Mouse (Mus musculus) C2C12 (cell line): Measurements from ENCODE around the gene Ms4a6c.

ENCODE experiments used
- CEBPB ChIP-seq: IDR thresholded peaks from one replicate; pipeline ENCODE4 v1.6.1; 2011; ENCODE audit warnings: low read depth, mild to moderate bottlenecking, control low read depth, moderate library complexity
- CTCF ChIP-seq: IDR thresholded peaks from one replicate; pipeline ENCODE4 v1.5.1; 2011; ENCODE audit not compliant: control insufficient read depth, insufficient read depth, insufficient read length
- FOSL1 ChIP-seq: IDR thresholded peaks from one replicate; pipeline ENCODE4 v1.8.0; 2011; ENCODE audit warnings: mild to moderate bottlenecking, low read length; ENCODE audit not compliant: poor library complexity, insufficient read depth, severe bottlenecking
- MAX ChIP-seq: IDR thresholded peaks from one replicate; pipeline ENCODE4 v1.6.1; 2011; ENCODE audit warnings: mild to moderate bottlenecking, control low read depth
- MYOD1 ChIP-seq: IDR thresholded peaks from one replicate; pipeline ENCODE4 v1.6.1; 2011; ENCODE audit warnings: low read depth; ENCODE audit not compliant: control insufficient read depth, insufficient read length
- MYOG ChIP-seq: IDR thresholded peaks from one replicate; pipeline ENCODE4 v1.6.1; 2011; ENCODE audit not compliant: control insufficient read depth, insufficient read length; ENCODE audit errors: extremely low read depth
- USF1 ChIP-seq: IDR thresholded peaks from one replicate; pipeline ENCODE4 v1.6.1; 2011; ENCODE audit warnings: low read depth, mild to moderate bottlenecking, control low read depth, moderate library complexity

DNA sequence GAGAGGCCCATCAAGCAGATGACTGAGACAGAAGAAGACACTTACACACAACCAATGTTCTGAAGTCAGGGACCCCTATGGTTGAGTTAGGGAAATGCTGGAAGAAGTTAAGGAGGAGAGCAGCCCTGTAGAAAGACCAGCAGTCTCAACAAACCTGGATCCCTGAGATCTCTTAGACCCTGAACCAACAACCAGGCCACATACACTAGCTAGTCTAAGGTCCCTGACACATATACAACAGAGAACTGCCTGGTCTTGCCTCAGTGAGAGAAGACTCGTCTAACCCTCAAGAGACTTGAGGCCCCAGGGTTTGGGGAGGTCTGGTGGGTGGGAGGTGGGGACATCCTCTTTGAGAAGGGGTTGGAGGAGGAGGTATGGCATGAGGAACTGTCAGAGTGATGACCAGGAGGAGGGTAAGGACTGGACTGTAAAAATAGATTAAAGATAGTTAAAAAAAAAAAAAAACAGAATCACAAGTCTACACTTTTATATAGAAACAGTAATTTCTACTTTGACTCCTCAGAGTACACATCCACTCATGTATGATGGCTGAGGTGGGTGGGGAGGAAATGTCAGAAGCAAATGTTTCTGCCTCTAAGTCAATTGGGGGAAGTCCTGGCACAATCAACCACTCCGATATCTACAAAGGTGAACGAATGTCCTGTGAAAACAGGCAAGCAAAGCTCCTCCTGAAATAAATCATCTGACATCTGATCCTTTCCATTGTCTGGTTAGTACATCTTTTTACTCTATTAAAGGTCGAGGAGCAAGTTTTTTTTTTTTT, 22.4 kb downstream of the Ms4a6c start:
- TF ChIP-seq CTCF, result no peak
- TF ChIP-seq USF1, result no peak
- no peak for TF ChIP-seq CEBPB
- TF ChIP-seq MYOD1, result no peak
- TF ChIP-seq MAX, result no peak
- no peak for TF ChIP-seq FOSL1
- TF ChIP-seq MYOG, result no peak
